Mouse (Mus musculus) liver, adult 10 weeks (tissue): ENCODE results near the gene Rngtt. TPM values are rescaled to one million over a fixed set of nuclear protein-coding genes. Genes with fewer than 3 reads are reported as not detected.

Experiments
- polyA plus RNA-seq: library from polyadenylated mRNA; stranded (reverse); fragments of 350-450 nt; fragmentation: Illumina TruSeq; extraction: RNeasy Lipid Tissue Mini Kit (QIAGEN cat#74804); gene quantifications from one replicate; pipeline ENCODE4 v1.2.3, GENCODE M21; 2014; ENCODE audit warnings: low read depth, low replicate concordance

The Rngtt gene
- 15.8 TPM for polyA plus RNA-seq

GRCm38 (mm10) chr4:33309764-33310757 is at the start of gene Rngtt:
Gene Rngtt (plus strand): TSS chr4:33310311.

GRCm38 (mm10) chr4:33290002-33290401 is 20.1 kb upstream of the Rngtt start, which contains the start of gene Pnrc1:
Gene Pnrc1 (minus strand): TSS chr4:33290163.

Other genes starting within 250 kb of the Rngtt start
- not detected for gene Gabrr2, start 247.3 kb upstream of the Rngtt start, polyA plus RNA-seq
- gene Gabrr1, start 177.8 kb upstream of the Rngtt start, polyA plus RNA-seq = not detected
- 2.1 TPM for gene Pm20d2, start 120.6 kb upstream of the Rngtt start, polyA plus RNA-seq
- not detected for gene Srsf12, start 101.3 kb upstream of the Rngtt start, polyA plus RNA-seq
- 252 TPM for gene Pnrc1, start 20.1 kb upstream of the Rngtt start, polyA plus RNA-seq